In genomic region chrX:56462020-56462933, GRCm38 (mm10) we compare ENCODE assay signal across 12 mouse cellular contexts. TPM values are rescaled to one million over a fixed set of nuclear protein-coding genes. Genes with fewer than 3 reads are reported as not detected.
DNase-seq lines count a peak whose midpoint lies in the region; ATAC-seq and TF ChIP-seq lines count a peak whose summit lies in the region.
"Had no signal": no experiment of that assay in that cellular context is flagged by ENCODE, and none has a peak within 500 bp of the region (broad histone marks: within the 10 kb centered on the region; RNA-seq: fewer than 3 reads in every experiment).

No protein-coding gene starts in this region.

- H3K4me1 ChIP-seq in heart, postnatal 0 days (ENCODE audit: control insufficient read depth, insufficient read depth): no peaks in the 10 kb centered on the region
- no peaks in the 10 kb centered on the region for H3K4me1 ChIP-seq in midbrain, embryonic 11.5 days (ENCODE audit: control insufficient read depth, insufficient read depth, low read length)
- H3K4me1 ChIP-seq: hindbrain, embryonic 15.5 days; midbrain, embryonic 10.5 days had no signal

- no peak for ATAC-seq in heart, postnatal 0 days (ENCODE audit: insufficient read depth, low read depth)
- ATAC-seq in CD4-positive, CD25-positive, alpha-beta regulatory T cell, adult 4 months: peak; percentile 58
- peak; percentile 85 for ATAC-seq in granulocyte monocyte progenitor cell, adult 5-6 weeks (replicated peaks; ENCODE audit: poor library complexity, severe bottlenecking)
- ATAC-seq in midbrain, embryonic 11.5 days (ENCODE audit: low FRiP score): no peak

- H3K36me3 ChIP-seq in heart, postnatal 0 days (replicated peaks; ENCODE audit: control insufficient read depth, insufficient read depth, low read length): no peaks in the 10 kb centered on the region
- H3K36me3 ChIP-seq in midbrain, embryonic 11.5 days (ENCODE audit: control insufficient read depth, insufficient read depth, low read length): no peaks in the 10 kb centered on the region
- H3K36me3 ChIP-seq: hindbrain, embryonic 15.5 days had no signal

- DNase-seq in heart, postnatal 0 days (ENCODE audit: low spot score): no peak
- no peak for DNase-seq in heart, postnatal 4 days
- peak; percentile 5 for DNase-seq in lung, postnatal 14 days
- DNase-seq in midbrain, embryonic 11.5 days (ENCODE audit: low spot score, missing footprints): no peak
- no peak for DNase-seq in layer of hippocampus, adult 18-20 months (ENCODE audit: low spot score in 2 of 2)
- DNase-seq in left cerebral cortex, adult 2 months (ENCODE audit: extremely low spot score in 1 of 2, low spot score in 2 of 2): no peak
- DNase-seq: gastrocnemius, postnatal 10 days had no signal

- no peak for TF ChIP-seq EP300 in heart, postnatal 0 days (IDR thresholded peaks at IDR 0.05; ENCODE audit: low read depth)

- peak overlapping the region; percentile 61 for H3K27ac ChIP-seq in heart, postnatal 0 days (ENCODE audit: low read depth)
- H3K27ac ChIP-seq in midbrain, embryonic 11.5 days (ENCODE audit: low read depth, low read length): no peak overlapping the region
- H3K27ac ChIP-seq in left cerebral cortex, adult 2 months: no peak overlapping the region
- H3K27ac ChIP-seq: hindbrain, embryonic 15.5 days; midbrain, embryonic 10.5 days had no signal

- no peak overlapping the region for H3K9ac ChIP-seq in heart, postnatal 0 days (replicated peaks; ENCODE audit: low read depth, low read length)
- no peak overlapping the region for H3K9ac ChIP-seq in midbrain, embryonic 11.5 days (ENCODE audit: low read length)
- H3K9ac ChIP-seq: hindbrain, embryonic 15.5 days had no signal

- no peaks in the 10 kb centered on the region for H3K27me3 ChIP-seq in heart, postnatal 0 days (ENCODE audit: control insufficient read depth, insufficient read depth, low read length)
- no peaks in the 10 kb centered on the region for H3K27me3 ChIP-seq in midbrain, embryonic 11.5 days (ENCODE audit: control insufficient read depth, insufficient read depth, low read length)
- H3K27me3 ChIP-seq: hindbrain, embryonic 15.5 days had no signal

- no peaks in the 10 kb centered on the region for H3K9me3 ChIP-seq in heart, postnatal 0 days (replicated peaks; ENCODE audit: control insufficient read depth, low read length)
- H3K9me3 ChIP-seq in midbrain, embryonic 11.5 days (ENCODE audit: control insufficient read depth, low read length): no peaks in the 10 kb centered on the region
- H3K9me3 ChIP-seq: hindbrain, embryonic 15.5 days; midbrain, embryonic 10.5 days had no signal

- 45% methylated on average over 14 of the region's 14 CpGs for WGBS in heart, postnatal 0 days
- WGBS in midbrain, embryonic 11.5 days: 87% methylated on average over 14 of the region's 14 CpGs

- peak overlapping the region; percentile 21; the same call in 1 of the 2 replicates for H3K4me2 ChIP-seq in heart, postnatal 0 days (ENCODE audit: low read depth, low read length)
- H3K4me2 ChIP-seq in midbrain, embryonic 11.5 days: no peak overlapping the region
- H3K4me2 ChIP-seq: hindbrain, embryonic 15.5 days had no signal

- no peak overlapping the region for H3K4me3 ChIP-seq in heart, postnatal 0 days (ENCODE audit: low read depth, low read length)
- H3K4me3 ChIP-seq in midbrain, embryonic 11.5 days (ENCODE audit: low read depth, low read length): no peak overlapping the region
- H3K4me3 ChIP-seq in left cerebral cortex, adult 2 months: no peak overlapping the region
- H3K4me3 ChIP-seq: hindbrain, embryonic 15.5 days; midbrain, embryonic 10.5 days had no signal

- intact Hi-C loops in left cerebral cortex, adult 2 months (cut with DNase I): no loop called here

- no peak for TF ChIP-seq CTCF in heart, postnatal 0 days (IDR thresholded peaks at IDR 0.05; ENCODE audit: low read depth)
- no peak for TF ChIP-seq CTCF in left cerebral cortex, adult 2 months (IDR thresholded peaks at IDR 0.05)

RNA-seq across cellular contexts. Expression of gene Ints6l, which starts 7.6 kb away (rescaled TPM):
- 13.5 and 14.7 TPM in 2 replicates for total RNA-seq in heart, postnatal 0 days (2014; rRNA removed; ENCODE audit: low replicate concordance)
- polyA plus RNA-seq in heart, postnatal 0 days (2015; fragmentation: Nextera tagmentation; extraction: Ambion mirVana): 10.8 TPM in 2 replicates
- total RNA-seq in heart, postnatal 4 days (2021): 10 to 100 TPM; 14.9 to 16.0 TPM
- polyA plus RNA-seq in CD4-positive, CD25-positive, alpha-beta regulatory T cell, adult 4 months (2017; shearing (Covaris generic)): 10 to 100 TPM; 24.7 to 33.4 TPM
- total RNA-seq in granulocyte monocyte progenitor cell, adult 5-6 weeks (2014; fragmentation: Nextera tagmentation): 39.9 and 96.1 TPM in 2 replicates
- total RNA-seq in granulocyte monocyte progenitor cell, adult 5-6 weeks (2017): 48.0 and 62.4 TPM in 2 replicates
- 23.8 and 26.8 TPM in 2 replicates for polyA plus RNA-seq in midbrain, embryonic 11.5 days (2014; fragmentation: Nextera tagmentation; extraction: Ambion mirVana)
- 10 to 100 TPM; 30.1 to 38.2 TPM for total RNA-seq in layer of hippocampus, adult 18-20 months (2021)
- 10 to 100 TPM; 35.1 to 40.5 TPM for total RNA-seq in left cerebral cortex, adult 2 months (2021)

RNA-seq across cellular contexts. Expression of gene Gm2174, which starts 14.5 kb away (rescaled TPM):
- not detected in 2 replicates for total RNA-seq in heart, postnatal 0 days (2014; rRNA removed; ENCODE audit: low replicate concordance)
- 1.5 and 1.6 TPM in 2 replicates for polyA plus RNA-seq in heart, postnatal 0 days (2015; fragmentation: Nextera tagmentation; extraction: Ambion mirVana)
- not detected for total RNA-seq in heart, postnatal 4 days (2021)
- polyA plus RNA-seq in CD4-positive, CD25-positive, alpha-beta regulatory T cell, adult 4 months (2017; shearing (Covaris generic)): 10 to 100 TPM in 1 of 2 experiments, not detected in 1; 15.0 TPM
- total RNA-seq in granulocyte monocyte progenitor cell, adult 5-6 weeks (2014; fragmentation: Nextera tagmentation): 1.9 TPM in 1 of 2 replicates, not detected in the other
- total RNA-seq in granulocyte monocyte progenitor cell, adult 5-6 weeks (2017): 30.0 and 112 TPM in 2 replicates
- 1.8 and 2.2 TPM in 2 replicates for polyA plus RNA-seq in midbrain, embryonic 11.5 days (2014; fragmentation: Nextera tagmentation; extraction: Ambion mirVana)
- not detected for total RNA-seq in layer of hippocampus, adult 18-20 months (2021)
- not detected for total RNA-seq in left cerebral cortex, adult 2 months (2021)
- total RNA-seq: gastrocnemius, postnatal 10 days had no signal
- polyA plus RNA-seq: neural tube, embryonic 14.5 days had no signal

Comparison
In these comparisons a context has a peak if more than half of its experiments do, and no peak if none do; other contexts are left out.
1. ATAC-seq: peak in CD4-positive, CD25-positive, alpha-beta regulatory T cell, adult 4 months (single experiment) and granulocyte monocyte progenitor cell, adult 5-6 weeks (single experiment); none in heart, postnatal 0 days (single experiment) and midbrain, embryonic 11.5 days (single experiment).